Mouse (Mus musculus) lung, adult 2 months (tissue): Measurements from ENCODE around the gene Slc48a1.

Experiments
- CTCF ChIP-seq: fragments of 200-500 bp; IDR thresholded peaks from 2 replicates; pipeline ENCODE4 v1.5.1; 2011; ENCODE audit warnings: mild to moderate bottlenecking, low read length, control low read depth; ENCODE audit not compliant: insufficient read depth
- POLR2A ChIP-seq: fragments of 200-500 bp; IDR thresholded peaks from 2 replicates; pipeline ENCODE4 v1.6.1; 2011; ENCODE audit warnings: low read depth, mild to moderate bottlenecking, control low read depth, low read length, borderline replicate concordance; ENCODE audit errors: extremely low read depth

DNA sequence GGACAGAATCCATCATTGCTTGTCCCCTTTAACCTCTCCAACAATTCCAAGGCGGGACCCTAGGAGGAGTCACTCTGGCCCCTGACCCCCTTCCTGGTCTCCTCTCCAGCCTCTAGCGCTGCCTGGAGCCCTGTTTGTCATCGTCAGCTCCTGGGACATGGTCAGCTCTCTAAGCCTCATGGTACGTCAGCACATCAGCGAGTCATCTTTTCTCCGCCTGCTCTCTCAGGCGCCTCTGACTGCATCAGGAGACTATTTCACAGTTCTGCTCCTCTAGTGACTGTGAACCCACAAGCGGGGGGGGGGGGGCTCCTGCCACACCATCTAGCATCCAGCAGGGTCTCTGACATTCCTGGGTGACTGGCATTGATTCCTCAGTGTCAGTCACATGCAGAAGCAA is 23.0 kb upstream of the Slc48a1 start:
- TF ChIP-seq POLR2A (no peak), CTCF (no peak)
